Mouse (Mus musculus) layer of hippocampus, adult 9-10 months (tissue): ENCODE results near the gene Tef.

Experiments used
- DNase-seq: peaks from one replicate; pipeline ENCODE4 v3.0.0; 2022; ENCODE audit warnings: low spot score

Gene Tef

DNA sequence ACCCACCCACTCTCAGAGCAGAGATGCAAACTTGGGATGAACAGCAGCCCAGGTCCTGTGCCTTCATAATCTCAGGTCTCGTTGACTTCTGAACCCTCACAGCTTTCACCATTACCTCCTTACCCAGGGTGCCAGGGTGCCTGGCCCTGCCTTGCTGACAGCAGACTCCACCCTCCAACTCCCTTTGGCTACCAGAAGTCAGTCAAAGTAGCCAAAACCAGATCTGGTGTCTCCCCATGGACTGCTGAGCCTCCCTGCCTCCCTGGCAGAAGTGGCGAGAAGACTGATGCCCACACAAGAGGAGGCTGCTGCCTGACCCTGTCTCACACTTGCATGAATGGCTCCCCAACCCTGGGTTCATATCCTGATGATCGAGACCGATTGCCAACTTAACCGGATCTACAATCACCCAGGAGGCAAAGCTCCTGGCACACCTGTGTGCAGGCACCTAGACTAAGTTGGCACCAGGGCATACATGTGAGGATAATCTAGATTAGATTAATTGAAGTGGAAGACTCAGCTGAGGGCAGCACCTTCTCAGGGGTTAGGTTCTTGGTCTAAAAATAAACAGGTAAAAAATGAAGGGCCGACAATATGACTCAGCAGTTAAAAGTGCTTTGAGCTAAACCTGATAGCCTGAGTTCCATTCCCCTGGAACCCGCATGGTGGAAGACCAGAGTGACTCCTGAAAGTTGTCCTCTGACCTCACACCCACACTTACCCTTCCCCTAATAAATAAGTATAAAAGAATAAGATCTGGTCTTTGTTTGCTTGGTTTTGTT, 26.4 kb downstream of the Tef start:
- no peak for DNase-seq

DNA sequence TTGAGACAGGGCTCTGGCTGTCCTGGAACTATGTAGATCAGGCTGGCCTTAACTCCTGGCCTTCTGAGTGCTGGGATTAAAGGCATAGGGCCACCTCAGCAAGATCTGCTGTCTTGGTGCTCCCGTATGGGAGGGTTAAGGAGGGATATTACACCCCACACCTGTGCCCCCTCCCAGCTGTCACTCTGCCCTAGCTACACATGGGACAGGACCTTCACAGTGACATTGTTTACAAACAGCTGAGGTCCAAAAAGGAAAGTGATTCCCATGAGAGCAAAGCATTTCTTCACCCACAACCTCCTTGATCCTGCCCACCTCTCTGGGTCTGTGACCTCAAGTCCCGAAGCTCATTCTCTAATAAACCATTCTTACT, 27.0 kb downstream of the Tef start:
- no peak for DNase-seq

DNA sequence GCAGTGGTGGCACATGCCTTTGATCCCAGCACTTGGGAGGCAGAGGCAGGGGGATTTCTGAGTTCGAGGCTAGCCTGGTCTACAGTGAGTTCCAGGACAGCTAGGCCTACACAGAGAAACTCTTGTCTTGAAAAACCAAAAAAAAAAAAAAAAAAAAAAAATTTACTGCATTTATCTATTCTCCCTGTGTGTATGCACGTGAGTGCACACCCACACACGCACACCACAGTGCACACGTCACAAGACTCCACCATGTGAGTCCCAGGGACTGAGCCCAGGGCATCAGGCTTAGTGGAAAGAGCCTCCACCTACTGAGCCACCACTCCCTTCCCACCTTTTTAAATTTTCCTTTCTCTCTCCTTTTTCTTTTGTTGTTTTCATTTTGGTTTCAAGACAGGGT, 28.3 kb downstream of the Tef start:
- DNase-seq = no peak

DNA sequence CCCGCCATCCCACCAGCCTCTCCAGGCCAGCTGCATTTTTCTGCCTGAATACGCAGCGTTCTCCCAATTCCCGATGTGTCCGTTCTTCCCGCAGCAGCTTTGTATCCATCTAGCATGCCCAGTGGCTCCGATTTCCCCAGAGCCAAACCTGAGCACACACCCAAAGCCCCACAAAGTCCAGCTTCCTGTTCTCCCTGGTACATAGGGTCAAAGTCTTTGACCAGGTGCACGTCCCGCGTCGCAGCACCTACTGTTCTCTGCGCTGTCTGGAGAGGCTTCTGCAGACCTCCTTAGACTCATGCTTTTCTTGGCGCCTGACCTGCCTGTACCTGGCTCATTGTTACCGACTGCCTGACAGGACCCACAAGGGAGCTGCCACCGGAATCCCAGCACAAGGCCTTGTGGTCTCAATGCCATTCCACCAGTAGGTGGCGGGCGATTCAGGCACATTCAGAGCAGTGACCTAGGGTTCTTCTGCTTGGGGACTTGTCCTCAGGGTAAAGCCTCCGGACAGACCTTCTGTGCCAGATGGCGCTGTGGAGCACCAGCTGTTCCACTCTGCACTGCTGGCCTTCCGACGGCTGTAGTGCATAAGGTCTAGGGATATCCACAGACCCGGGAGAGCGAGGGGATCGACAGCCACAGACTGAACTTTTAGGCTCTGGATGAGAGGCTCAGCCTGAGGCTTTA, 29.1 kb downstream of the Tef start:
- DNase-seq = peak; percentile 75

DNA sequence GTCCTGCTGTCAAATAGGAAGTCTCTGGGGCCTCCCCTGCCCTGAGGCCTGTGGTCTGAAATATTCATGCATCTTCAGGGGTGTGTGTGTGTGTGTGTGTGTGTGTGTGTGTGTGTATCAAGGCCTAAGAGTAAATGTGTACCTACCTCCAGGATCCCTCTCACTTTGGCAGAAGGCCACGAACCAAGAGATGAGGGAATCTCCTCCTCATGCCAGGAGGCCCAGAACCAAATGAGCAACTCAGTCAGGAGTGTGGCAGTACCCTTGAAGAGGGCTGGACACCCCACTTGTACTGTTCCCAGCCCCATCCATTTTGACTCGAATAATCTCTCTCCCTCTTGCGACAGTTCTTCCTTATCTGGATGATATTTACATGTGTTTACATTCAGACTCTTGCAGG, 30.0 kb downstream of the Tef start:
- no peak for DNase-seq

DNA sequence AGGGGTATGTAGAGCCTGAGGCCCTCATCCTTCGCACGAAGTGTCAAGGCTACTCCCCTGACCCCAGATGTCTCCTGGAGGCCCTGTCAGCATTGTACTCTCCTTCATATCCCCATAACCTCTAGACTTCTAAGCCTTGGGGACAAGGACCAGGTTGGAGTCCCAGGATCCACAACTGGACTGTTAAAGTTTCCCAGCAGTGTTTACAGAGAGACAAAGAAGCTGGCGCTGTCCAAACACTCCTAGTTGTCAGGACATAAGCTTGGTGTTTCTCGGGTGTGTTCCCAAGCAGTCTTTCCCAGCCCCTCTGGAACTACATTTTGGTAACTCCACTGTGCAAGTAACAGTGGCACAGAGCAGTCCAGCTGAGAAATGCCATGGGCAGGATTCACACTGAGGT, 31.3 kb downstream of the Tef start:
- DNase-seq = no peak

DNA sequence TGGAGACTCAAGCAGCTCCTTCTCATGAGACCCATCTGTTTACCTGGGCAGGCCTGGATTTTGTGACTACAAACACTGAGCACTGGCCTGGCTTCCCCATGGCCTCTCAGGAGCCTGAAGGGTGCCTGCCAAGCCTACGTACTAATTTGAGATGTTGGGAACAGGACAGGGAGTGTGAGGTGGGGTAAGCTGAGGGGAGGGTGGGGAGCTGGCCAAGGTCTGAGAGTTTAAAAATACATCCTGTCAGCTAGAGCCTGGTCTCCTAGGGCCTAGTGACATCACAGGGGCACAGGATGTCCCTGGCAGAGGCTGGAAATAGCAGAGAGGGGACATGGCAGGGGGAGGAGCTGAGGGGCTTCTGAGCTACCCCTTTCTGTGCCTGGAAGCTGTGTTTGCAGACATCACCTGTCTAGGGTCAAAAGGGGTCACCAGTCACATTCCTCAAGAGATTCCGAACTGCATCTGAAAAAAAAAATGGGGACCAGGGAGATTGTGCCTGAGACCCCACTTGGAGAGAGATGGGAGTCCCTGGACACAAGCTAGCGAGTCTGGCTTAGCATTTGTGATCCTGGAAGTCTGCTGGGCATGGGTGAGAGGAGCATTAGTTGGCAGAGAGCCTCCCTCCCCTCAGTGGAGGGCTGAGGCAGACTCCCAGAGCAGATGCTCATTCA, 32.1 kb downstream of the Tef start:
- no peak for DNase-seq

DNA sequence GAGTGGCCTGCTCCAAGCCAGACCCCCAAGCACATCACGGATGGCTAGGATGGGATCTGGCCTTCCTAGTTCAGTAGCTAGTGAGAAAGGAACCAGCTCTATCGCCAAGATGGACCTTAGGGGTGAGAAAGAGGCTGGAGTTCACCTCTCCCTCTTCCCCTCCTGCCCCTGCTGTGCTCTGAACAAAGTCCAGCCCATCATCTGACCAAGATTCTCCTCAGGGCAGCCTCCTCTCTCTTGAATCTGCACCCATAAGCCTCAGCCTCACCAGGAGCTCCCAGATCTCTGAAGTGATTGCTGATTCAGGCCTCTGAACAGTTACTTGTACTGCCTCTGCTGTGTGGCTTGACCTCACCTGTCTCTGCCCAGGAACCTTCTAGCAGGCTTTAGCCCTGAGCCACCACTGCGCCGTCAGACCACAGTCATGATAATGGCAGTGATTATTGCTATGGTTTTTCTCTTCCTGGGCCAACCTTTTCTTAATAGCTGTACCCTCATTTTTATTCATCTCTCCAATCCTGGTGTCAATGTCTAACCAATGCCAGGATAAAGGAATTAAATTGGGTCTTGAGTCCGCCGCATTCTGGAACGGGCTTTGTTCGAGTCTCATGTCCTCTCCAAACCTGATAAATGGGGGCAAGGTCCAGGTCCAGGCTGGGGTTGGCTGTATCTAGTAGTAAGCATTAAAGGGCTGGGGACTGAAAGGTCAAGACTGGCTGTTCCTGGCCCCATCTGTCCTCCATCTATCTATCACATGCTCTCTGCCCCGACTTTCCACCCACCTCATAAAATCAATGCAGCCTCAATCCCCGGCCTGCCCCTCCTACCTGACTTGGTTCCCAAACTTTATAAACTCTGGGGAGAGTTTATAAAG, 33.0 kb downstream of the Tef start:
- DNase-seq = no peak

DNA sequence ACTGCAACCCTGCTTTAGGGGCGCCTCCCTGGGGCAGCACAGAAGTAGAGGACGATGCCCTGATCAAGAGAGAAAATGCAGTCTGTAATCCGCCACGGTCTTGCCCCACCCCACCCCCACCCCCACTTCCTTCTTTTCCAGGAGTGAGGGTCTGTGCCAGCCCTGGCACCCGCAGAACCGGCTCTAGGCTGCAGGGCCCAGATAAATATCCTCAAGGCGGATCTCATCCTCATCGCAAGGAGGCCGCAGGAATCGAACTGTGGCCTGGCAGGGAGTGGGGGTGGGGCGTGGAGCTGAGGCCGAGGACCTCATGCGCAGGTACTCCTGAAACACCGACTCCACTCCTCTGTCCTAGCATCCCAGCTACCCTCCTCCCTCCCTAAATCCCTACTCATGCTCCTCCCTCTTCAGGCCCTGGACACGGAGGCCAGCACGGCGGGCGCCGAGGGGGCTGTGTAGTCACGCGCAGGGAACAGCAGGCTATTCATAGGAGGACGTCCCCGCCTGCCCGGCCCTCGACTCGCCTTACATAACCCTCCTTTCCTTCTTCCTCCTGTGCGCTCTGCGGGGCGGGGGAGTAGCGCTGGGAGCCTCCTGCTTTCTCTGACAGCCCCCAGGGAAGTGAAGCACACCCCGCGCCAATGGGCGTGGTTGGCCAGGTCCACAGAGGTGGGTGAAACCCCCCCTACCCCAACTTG, 34.1 kb downstream of the Tef start:
- DNase-seq = no peak

DNA sequence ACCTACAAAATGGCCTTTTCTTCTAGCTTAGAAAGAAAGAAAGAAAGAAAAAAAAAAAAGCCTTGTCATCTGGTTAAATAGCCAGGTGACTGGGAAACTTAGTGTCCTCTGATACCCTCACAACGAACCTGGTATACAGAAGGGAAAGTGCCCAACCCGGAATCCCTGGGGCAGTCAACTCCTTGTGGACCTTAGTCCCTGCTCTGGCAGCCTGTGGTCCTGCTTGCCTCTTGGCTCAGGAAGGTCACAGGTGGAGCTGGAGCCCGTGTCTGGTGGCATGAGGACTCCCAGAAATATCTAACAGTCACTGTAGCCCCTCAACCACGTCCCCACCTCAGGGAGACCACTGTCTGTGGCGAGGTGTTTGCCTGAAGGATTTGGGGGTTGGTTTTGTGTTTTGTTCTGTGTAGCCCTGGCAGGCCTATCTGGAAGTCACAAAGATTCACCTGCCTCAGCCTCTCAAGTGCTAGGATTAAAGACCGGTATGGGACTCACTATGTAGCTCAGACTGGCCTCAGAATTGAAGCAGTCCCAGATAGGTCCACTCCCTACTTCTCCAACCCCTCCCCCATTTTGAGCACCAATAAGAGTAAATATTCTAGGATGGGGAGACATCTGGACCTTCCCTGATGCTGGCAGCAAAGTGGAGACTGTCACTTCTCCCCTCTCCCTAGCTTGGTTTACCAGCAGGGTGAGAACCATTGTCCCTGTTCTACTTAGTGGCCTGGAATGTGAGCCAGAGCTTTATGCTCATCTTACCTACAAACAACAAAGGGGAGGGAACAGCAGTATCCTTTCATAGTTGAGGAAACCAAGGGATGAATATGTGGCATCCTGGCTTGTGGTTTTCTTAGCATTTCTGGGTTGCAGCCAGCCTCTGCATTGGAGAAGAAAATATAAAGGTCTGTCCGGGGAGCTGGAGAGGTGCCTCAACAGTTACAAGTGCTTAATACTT, 35.0 kb downstream of the Tef start:
- no peak for DNase-seq

DNA sequence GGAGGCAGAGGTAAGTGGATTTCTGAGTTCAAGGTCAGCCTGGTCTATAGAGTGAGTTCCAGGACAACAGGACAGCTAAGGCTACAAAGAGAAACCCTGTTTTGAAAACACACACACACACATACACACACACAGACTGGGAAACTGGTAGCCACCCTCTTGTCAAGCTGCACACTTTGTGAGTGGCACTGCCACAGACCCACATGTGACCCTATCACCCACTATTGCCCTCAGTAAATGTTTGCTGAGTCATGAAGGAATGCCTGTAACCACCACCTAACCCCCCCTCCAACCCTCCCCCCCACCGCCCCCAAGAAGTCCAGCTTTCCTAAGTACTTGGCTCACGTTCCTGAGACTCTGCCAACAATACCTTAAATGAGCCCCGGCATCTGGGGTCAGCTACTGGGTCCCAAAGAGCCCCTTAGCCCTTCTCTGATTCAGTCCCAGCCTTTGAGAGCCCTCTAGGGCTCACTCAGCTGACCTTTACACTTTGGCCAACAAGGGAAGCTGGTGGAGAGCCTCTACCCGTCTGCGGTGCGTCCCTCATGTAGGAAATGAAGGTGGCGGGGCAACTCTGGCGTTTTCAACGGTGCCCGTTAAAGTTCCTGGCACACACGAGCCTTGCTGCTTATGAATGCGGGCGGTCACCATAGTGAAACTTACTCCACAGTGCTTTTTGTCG, 36.5 kb downstream of the Tef start:
- no peak for DNase-seq

DNA sequence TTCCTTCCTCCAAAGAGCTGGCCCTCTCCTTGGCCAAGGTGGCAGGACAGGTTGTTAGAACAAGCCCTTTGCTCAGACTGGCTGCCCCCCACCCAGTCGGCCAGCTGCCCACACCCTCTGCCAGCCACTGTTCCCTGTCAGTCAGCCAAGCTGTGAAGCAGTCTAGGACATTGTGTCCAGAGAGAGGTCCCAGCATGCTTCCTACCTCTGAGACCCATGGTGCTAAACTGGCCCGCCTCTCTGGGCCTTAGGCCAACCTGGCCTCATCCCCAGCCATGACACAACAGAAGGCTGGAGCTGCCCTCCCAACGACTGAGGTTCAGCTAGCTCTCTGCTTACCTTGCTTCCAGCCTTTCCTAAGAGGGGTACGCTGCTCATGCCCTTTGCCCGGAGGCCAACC, 37.4 kb downstream of the Tef start:
- DNase-seq = peak; percentile 58

DNA sequence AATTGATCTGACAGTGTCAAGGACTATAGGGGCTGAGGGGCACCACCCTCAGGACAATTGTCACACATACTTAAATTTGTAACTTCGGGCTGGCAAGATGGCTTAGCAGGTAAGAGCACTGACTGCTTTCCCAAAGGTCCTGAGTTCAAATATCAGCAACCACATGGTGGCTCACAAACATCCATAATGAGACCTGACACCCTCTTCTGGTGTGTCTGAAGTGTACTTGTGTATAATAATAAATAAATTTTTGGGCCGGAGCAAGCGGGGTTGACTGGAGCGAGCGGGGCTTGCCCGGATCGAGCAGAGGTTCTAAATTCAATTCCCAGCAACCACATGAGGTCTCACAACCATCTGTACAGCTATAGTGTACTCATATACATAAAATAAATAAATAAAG, 38.1 kb downstream of the Tef start:
- no peak for DNase-seq

DNA sequence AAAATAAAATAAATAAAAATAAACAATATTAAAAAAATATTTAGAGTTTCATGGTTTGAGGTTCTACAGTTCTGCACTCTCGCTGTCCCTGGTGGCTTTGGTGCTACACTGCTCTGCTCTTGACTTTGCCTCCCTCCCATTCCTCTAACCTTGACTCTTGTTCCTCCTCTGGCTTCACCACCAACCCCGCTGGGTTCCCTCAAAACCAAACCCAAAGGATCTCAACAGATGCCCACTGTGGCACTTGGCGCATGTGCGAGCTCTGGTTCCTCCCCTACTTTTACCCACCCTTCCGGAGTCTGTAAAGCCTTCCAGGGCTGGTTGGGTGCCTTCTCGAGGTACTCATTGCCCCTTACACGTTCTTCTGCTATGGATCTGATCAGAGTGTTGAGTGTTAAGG, 40.1 kb downstream of the Tef start:
- DNase-seq = no peak

DNA sequence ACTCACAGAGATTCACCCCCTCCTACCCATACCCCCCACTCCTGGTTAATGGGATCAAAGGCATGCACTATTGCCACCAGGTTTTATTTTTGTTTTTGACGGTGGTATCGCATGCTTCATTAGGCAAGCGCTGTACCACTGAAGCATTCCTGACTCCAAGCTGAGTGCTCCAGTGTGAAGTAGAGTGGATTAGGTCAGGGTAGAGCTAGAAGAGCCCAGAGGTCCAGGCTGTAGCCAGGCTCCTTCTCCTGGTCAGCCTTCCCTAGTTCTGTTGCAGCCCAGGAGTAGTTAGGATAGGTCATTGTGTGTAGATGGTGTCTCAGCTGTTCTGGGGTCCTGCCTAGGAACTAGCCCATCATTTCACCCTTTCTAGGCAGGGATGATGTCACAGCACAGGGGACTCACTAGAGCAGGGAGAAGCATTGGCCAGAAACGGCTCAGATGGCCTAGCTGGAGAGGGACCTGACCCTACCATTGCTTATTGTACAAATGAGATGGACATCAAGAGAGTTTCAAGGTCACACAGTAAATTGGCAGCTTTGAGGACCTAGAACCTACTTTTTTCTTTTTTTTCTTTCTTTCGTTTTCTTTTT, 42.9 kb downstream of the Tef start:
- no peak for DNase-seq

DNA sequence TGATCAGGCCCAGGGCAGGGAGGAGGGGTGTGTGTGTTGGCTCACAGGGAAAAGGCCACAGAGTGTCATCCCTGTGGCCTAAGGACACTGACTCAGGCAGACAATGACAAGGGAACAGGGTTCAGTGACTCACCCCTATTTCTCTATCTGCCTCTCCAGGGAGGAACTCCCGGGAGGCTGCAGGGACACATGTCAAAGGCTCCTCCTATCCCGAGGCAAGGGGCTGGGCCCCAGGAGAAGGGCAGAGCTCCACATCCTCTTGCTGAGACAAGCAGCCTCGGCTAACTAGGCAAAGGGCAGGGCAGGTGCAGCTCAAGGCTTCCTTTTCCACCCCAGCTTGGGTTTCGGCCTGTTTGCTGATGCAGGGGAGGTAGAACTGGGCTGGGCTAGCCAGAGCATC, 43.5 kb downstream of the Tef start:
- DNase-seq = no peak

DNA sequence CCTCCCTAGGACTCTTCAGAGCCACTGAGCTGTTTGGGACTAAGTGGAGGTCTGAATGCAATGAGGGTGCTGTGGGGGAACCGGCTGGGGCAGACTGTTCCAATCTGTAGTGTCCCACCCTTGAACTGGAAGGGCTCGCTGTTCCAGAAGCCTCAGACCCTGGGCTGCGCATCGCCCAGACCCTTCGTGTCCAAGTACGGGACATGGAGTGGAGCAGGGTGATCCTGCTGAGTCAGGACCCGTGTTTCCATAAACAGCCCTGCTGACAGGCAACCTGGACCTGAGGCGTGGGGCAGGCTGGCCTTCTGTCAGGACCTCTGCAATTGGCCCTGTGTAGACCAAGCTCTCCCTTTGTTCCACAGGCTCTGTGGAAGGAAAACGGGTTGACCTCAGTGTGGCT, 44.5 kb downstream of the Tef start:
- no peak for DNase-seq

DNA sequence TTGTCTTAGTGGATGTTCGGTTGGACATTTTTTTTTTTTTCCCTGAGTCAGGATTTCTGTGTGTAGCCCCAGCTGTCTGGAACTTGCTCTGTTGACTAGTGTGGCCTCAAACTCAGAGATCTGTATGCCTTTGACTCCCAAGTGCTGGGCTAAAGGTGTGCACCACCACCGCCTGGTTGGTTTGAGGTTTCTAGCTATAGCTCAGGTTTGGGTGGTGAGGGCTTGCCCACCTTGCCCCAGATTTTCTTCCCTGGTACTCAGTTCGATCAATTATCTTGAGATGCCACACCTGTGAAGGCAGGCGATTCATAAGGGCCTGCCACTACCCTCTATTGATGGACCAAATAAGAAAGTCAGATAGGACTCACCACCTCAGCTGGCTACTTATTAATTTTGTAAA, 44.9 kb downstream of the Tef start:
- DNase-seq = no peak

DNA sequence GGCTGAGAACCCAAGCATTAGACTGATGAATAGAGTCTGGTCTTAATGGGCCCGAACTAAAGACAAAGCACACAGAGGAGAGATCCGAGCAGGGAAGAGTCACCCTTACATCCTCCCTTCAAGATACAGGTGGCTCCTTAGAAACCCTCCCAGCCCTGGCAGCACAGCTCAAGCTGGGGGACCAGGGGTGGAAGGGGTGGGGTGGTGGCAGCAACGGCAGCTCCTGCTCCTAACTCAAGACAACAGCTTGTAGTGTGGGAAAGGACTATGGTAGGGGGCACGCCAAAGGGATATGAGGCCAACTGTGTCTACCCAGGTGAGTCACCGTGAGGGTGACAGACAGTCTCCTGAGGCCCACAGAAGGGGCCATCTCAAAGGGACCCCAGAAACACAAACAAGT, 45.6 kb downstream of the Tef start:
- DNase-seq = no peak

DNA sequence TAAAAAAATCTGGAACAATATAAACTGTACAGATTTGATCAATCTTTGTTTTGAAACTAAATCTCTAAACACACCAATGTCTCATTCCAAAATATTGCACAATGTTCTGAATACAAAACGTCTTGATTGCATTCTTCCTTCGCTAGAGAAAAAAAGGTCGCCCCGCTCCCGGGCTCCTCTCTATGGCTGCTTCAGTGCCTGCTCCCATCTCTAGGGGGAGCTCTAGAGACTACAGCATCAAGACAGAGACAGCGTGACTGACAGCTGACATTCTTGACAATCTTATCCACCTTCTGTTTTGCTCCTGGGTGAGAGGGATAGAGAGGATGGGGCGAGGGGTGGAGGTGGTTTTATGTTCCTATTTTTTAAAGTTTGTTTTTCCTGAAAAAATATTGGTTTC, 46.1 kb downstream of the Tef start:
- DNase-seq = no peak
